Mouse (Mus musculus) ES-E14 (cell line): Measurements from ENCODE around the gene Gsg1.

Source experiments
- HCFC1 ChIP-seq: IDR thresholded peaks from 2 replicates; pipeline ENCODE4 v1.6.1; 2012; ENCODE audit warnings: low read length, inconsistent platforms, borderline replicate concordance; ENCODE audit not compliant: insufficient read depth
- ZNF384 ChIP-seq: IDR thresholded peaks from 2 replicates; pipeline ENCODE4 v1.6.1; 2012; ENCODE audit warnings: low read depth, low read length, inconsistent platforms

DNA sequence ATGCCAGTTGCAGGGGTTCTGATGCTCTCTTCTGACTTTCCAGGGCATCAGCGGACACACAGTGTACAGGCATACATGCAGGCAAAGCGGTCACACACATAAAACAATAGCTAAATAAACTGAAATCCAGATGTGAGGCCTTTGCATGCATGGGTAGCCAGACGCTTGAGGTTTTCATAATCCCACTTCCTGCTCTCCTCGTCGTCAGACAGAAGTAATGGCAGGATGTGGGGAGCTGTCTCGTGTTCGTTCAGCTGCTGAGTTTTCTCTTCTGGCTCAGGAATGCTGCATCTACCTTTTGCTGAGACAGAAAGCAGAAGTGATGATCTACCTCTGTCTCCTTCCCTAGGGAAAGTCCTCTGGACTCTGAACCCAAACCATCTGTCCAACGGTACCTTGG lies 35.8 kb downstream of the Gsg1 start:
- TF ChIP-seq ZNF384, result no peak
- no peak for TF ChIP-seq HCFC1
